Mouse (Mus musculus): Measurements from ENCODE around the gene Olfr1094.

The Olfr1094 gene

DNA sequence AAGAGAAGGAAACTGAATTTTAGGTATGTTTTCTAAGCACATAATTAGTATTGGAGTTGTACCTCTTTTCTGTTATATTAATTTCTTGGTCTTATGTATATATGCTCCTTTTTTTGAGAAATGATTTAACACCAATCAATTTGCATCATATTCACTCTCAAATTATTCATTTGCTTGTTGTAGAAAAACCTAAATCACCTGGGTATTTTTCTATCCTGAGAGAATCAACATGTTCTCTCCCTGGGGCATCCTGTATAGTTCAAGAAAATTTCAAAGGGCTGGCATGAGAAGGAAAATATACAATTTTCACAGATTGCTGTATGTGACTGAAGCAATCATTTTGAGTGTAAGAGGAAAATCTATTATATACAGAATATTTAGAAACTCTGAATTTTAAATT is at the start of gene Olfr1094:
Gene Olfr1094 (plus strand): TSS at position 301 of the 400 bp plus-strand sequence.
- no peak for DNase-seq (ENCODE audit: low read depth)

DNA sequence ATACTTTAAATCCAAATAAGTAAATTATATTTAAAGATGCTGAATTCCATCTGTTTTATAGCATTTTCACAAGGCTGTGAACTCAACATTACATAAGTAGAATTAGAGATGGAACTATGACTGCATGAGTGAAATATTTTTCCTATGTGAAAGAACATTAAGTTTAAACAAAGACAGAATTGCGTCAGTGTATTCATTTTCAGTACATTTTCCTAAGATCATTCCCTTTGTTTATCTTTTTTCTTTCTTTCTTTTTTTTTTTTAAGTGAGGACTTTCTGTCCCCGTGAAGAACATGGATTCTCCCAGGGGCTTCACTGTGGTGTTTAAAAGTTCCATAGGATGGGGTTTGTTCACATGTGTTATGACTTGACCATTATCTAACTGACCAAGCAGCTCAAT is 42.3 kb upstream of the Olfr1094 start, which contains the start of gene Olfr1093:
Gene Olfr1093 (plus strand): TSS at position 301 of the 400 bp plus-strand sequence.
- DNase-seq (ENCODE audit: low read depth), result no peak

- DNase-seq (ENCODE audit: low read depth), result no peak
Measured at GRCm38 (mm10) chr2:86809918-86810317, 14.5 kb upstream of the Olfr1094 start, which contains the start of gene Olfr141. Olfr141 (minus strand) TSS chr2:86810018.

DNA sequence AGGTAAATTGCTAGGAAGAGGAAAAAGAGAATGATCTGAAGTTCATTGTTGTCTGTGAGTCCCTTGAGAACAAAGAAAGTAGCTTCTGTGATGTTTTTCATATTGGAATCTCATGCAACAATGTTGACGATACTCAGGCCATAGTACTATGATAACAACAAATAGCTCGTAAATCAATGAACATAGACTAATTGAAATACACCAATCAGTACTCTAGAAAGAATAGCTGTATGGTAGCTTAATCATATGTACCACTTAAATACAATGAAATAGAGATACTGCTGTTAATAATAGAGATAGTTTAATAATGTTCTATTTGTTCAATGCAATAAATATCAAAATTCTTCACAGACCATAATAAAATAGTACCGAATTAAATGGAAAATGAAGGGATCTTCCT is 27.1 kb downstream of the Olfr1094 start, which contains the start of gene Olfr1095:
Gene Olfr1095 (minus strand): TSS at position 101 of the 400 bp plus-strand sequence.
- DNase-seq (ENCODE audit: low read depth), result no peak

GRCm38 (mm10) chr2:86874702-86875101 is 50.2 kb downstream of the Olfr1094 start, which contains the start of gene Gm13723:
Gm13723 (minus strand) TSS chr2:86874802.
- no peak for DNase-seq (ENCODE audit: low read depth)

Data from c-Kit-positive CD71-positive TER-119-negative erythroid progenitor cells, embryonic 14.5 days (primary cell).